Mouse (Mus musculus) urinary bladder, postnatal 25 days (tissue): Measurements from ENCODE around the gene Smarcd1.
A peak's percentile ranks its signal among the peaks of the same experiment; 100 is the strongest.

Experiments
- DNase-seq: peaks from one replicate; pipeline ENCODE4 v3.0.0; 2022; ENCODE audit warnings: low spot score

The Smarcd1 gene

GRCm38 (mm10) chr15:99701999-99702900 lies at the start of gene Smarcd1:
Smarcd1 (plus strand) TSS chr15:99702129.
- DNase-seq: peak; percentile 95

- no peak for DNase-seq
Observed at GRCm38 (mm10) chr15:99653291-99653690, 48.6 kb upstream of the Smarcd1 start.

- DNase-seq: no peak
Observed at GRCm38 (mm10) chr15:99653876-99654275, 48.1 kb upstream of the Smarcd1 start.

- DNase-seq: no peak
Observed at GRCm38 (mm10) chr15:99655956-99656355, 46.0 kb upstream of the Smarcd1 start.

- DNase-seq: no peak
Observed at GRCm38 (mm10) chr15:99658437-99658836, 43.5 kb upstream of the Smarcd1 start.

- DNase-seq: no peak
Observed at GRCm38 (mm10) chr15:99661121-99661830, 40.7 kb upstream of the Smarcd1 start.

GRCm38 (mm10) chr15:99662371-99662770 lies 39.6 kb upstream of the Smarcd1 start:
- no peak for DNase-seq

GRCm38 (mm10) chr15:99663964-99664599 lies 37.8 kb upstream of the Smarcd1 start:
- no peak for DNase-seq

- DNase-seq: peak; percentile 38
Observed at GRCm38 (mm10) chr15:99664600-99665451, 37.1 kb upstream of the Smarcd1 start.

GRCm38 (mm10) chr15:99667544-99667943 lies 34.4 kb upstream of the Smarcd1 start:
- no peak for DNase-seq

- peak; percentile 73 for DNase-seq
Observed at GRCm38 (mm10) chr15:99668881-99669280, 33.0 kb upstream of the Smarcd1 start.

GRCm38 (mm10) chr15:99669392-99669791 lies 32.5 kb upstream of the Smarcd1 start:
- DNase-seq: no peak

- DNase-seq: peak; percentile 63
Observed at GRCm38 (mm10) chr15:99670154-99670821, 31.6 kb upstream of the Smarcd1 start, which contains the start of gene Asic1. Asic1 (plus strand) TSS chr15:99670368.

GRCm38 (mm10) chr15:99670964-99671670 lies 30.8 kb upstream of the Smarcd1 start:
- no peak for DNase-seq

- DNase-seq: no peak
Observed at GRCm38 (mm10) chr15:99671783-99672182, 30.1 kb upstream of the Smarcd1 start.

GRCm38 (mm10) chr15:99674866-99675265 lies 27.1 kb upstream of the Smarcd1 start:
- DNase-seq: no peak

GRCm38 (mm10) chr15:99677089-99677488 lies 24.8 kb upstream of the Smarcd1 start:
- DNase-seq: no peak

GRCm38 (mm10) chr15:99678063-99678800 lies 23.7 kb upstream of the Smarcd1 start:
- no peak for DNase-seq

- DNase-seq: no peak
Observed at GRCm38 (mm10) chr15:99679008-99679407, 22.9 kb upstream of the Smarcd1 start.

- DNase-seq: no peak
Observed at GRCm38 (mm10) chr15:99682880-99683279, 19.0 kb upstream of the Smarcd1 start.
